Mouse (Mus musculus) ES-Bruce4 (cell line): ENCODE measurements around the gene Szrd1. TPM values are rescaled to one million over a fixed set of nuclear protein-coding genes. Genes with fewer than 3 reads are reported as not detected.
A peak's percentile ranks its signal among the peaks of the same experiment; 100 is the strongest.
"Not testable (repeated sequence)": the region's sequence is repeated elsewhere in the genome, so short reads cannot be mapped to it uniquely, and the experiment has no call there.

ENCODE experiments used
- H3K27ac ChIP-seq: 2 replicates; pipeline ENCODE4 v1.5.1; 2012; ENCODE audit warnings: low read length, inconsistent platforms; ENCODE audit not compliant: insufficient read depth
- H3K27me3 ChIP-seq: 2 replicates; pipeline ENCODE4 v1.6.1; 2012; ENCODE audit warnings: mild to moderate bottlenecking, low read length, inconsistent platforms; ENCODE audit not compliant: control insufficient read depth, poor library complexity, insufficient read depth, severe bottlenecking
- H3K36me3 ChIP-seq: 2 replicates; pipeline ENCODE4 v1.6.1; 2012; ENCODE audit warnings: inconsistent platforms, mild to moderate bottlenecking, low read length, moderate library complexity; ENCODE audit not compliant: control insufficient read depth, poor library complexity, insufficient read depth, severe bottlenecking
- H3K4me1 ChIP-seq: one replicate; pipeline ENCODE4 v1.8.1; 2011; ENCODE audit warnings: low read length; ENCODE audit not compliant: control insufficient read depth, insufficient read depth
- H3K4me3 ChIP-seq: 2 replicates; pipeline ENCODE4 v1.5.1; 2011; ENCODE audit warnings: low read depth, mild to moderate bottlenecking, low read length
- H3K9ac ChIP-seq: 2 replicates; pipeline ENCODE4 v1.6.1; 2012; ENCODE audit warnings: low read depth, mild to moderate bottlenecking, inconsistent platforms; ENCODE audit not compliant: poor library complexity, severe bottlenecking
- H3K9me3 ChIP-seq: replicated peaks from 2 replicates; pipeline ENCODE4 v1.6.1; 2012; ENCODE audit warnings: mild to moderate bottlenecking, low read length, inconsistent platforms; ENCODE audit not compliant: control insufficient read depth, poor library complexity, insufficient read depth, severe bottlenecking
- CTCF ChIP-seq: IDR thresholded peaks from one replicate; pipeline ENCODE4 v1.8.1; 2011; ENCODE audit warnings: low read depth, low read length
- EP300 ChIP-seq: IDR thresholded peaks from 2 replicates; pipeline ENCODE4 v1.6.1; 2011; ENCODE audit warnings: low read depth, low read length; ENCODE audit not compliant: insufficient read depth
- POLR2A ChIP-seq: IDR thresholded peaks from one replicate; pipeline ENCODE4 v1.8.1; 2011; ENCODE audit warnings: low read length; ENCODE audit not compliant: insufficient read depth
- polyA plus RNA-seq: library from polyadenylated mRNA; stranded (reverse); fragments of >200 nt; gene quantifications from 2 replicates; pipeline ENCODE4 v1.2.4, GENCODE M21; 2011; ENCODE audit warnings: low read depth; ENCODE audit not compliant: missing spikeins, insufficient read depth, insufficient read length

Gene Szrd1
- polyA plus RNA-seq, 1 experiment: 122 TPM

GRCm38 (mm10) chr4:141146491-141147033, 7.0 kb upstream of the Szrd1 start:
- Histone ChIP-seq H3K4me1 (no peaks in the 10 kb centered on the region), H3K36me3 (no peaks in the 10 kb centered on the region), H3K27ac (no peak overlapping the region), H3K27me3 (no peaks in the 10 kb centered on the region), H3K9me3 (no peaks in the 10 kb centered on the region), H3K4me3 (no peak overlapping the region), H3K9ac (peak overlapping the region; percentile 90; the same call in 1 of the 2 replicates)
- no peak for TF ChIP-seq EP300
- no peak for TF ChIP-seq POLR2A
- no peak for TF ChIP-seq CTCF

GRCm38 (mm10) chr4:141145124-141145523, 5.5 kb upstream of the Szrd1 start:
- not testable (repeated sequence) for H3K27ac ChIP-seq, H3K9ac ChIP-seq, H3K27me3 ChIP-seq, H3K9me3 ChIP-seq, H3K4me1 ChIP-seq, H3K4me3 ChIP-seq, H3K36me3 ChIP-seq

GRCm38 (mm10) chr4:141142285-141142811, 2.8 kb upstream of the Szrd1 start:
- H3K4me3 ChIP-seq: no peak overlapping the region
- no peak for TF ChIP-seq POLR2A
- peak; percentile 19 for TF ChIP-seq CTCF
- no peak overlapping the region for H3K9ac ChIP-seq

GRCm38 (mm10) chr4:141140967-141141366, 1.4 kb upstream of the Szrd1 start:
- TF ChIP-seq POLR2A (no peak), EP300 (no peak), CTCF (no peak)
- no peak overlapping the region for H3K27ac ChIP-seq

More at GRCm38 (mm10) chr4:141142285-141142811, 2.8 kb upstream of the Szrd1 start:
- H3K27ac ChIP-seq: peak overlapping the region; percentile 59
- peaks cover 2% of the 10 kb centered on the region for H3K4me1 ChIP-seq
- H3K9me3 ChIP-seq: no peaks in the 10 kb centered on the region
- H3K36me3 ChIP-seq: no peaks in the 10 kb centered on the region
- H3K27me3 ChIP-seq: no peaks in the 10 kb centered on the region

GRCm38 (mm10) chr4:141140354-141140753, 779 bp upstream of the Szrd1 start:
- H3K9me3 ChIP-seq, H3K27me3 ChIP-seq, H3K4me1 ChIP-seq, H3K4me3 ChIP-seq, H3K27ac ChIP-seq, H3K36me3 ChIP-seq: not testable (repeated sequence)
- H3K9ac ChIP-seq: 0 out of 2 replicates have a peak overlapping the region, but pooled peaks have one; percentile 2

More at GRCm38 (mm10) chr4:141140967-141141366, 1.4 kb upstream of the Szrd1 start:
- Histone ChIP-seq H3K4me3 (no peak overlapping the region), H3K9me3 (no peaks in the 10 kb centered on the region), H3K27me3 (no peaks in the 10 kb centered on the region), H3K9ac (no peak overlapping the region), H3K36me3 (no peaks in the 10 kb centered on the region), H3K4me1 (peaks cover 5% of the 10 kb centered on the region)

- Histone ChIP-seq H3K9me3 (no peaks in the 10 kb centered on the region), H3K36me3 (no peaks in the 10 kb centered on the region), H3K27ac (peak overlapping the region; percentile 63), H3K4me3 (peak overlapping the region; percentile 85), H3K4me1 (peaks cover 5% of the 10 kb centered on the region), H3K9ac (peak overlapping the region; percentile 88), H3K27me3 (no peaks in the 10 kb centered on the region)
- no peak for TF ChIP-seq CTCF
- TF ChIP-seq POLR2A: no peak
- TF ChIP-seq EP300: no peak
These were observed 1.0 kb downstream of the Szrd1 start for GRCm38 (mm10) chr4:141138425-141139115.

GRCm38 (mm10) chr4:141137740-141138139, 1.8 kb downstream of the Szrd1 start:
- peak overlapping the region; percentile 85 for H3K4me3 ChIP-seq
- peak overlapping the region; percentile 88; the same call in 1 of the 2 replicates for H3K9ac ChIP-seq
- not testable (repeated sequence) for H3K27ac ChIP-seq, H3K36me3 ChIP-seq, H3K27me3 ChIP-seq, H3K9me3 ChIP-seq, H3K4me1 ChIP-seq
